Mouse (Mus musculus) midbrain, embryonic 10.5 days (tissue): ENCODE measurements around the gene Mrgprg. TPM values are rescaled to one million over a fixed set of nuclear protein-coding genes. Genes with fewer than 3 reads are reported as not detected.
A peak's percentile ranks its signal among the peaks of the same experiment; 100 is the strongest.

Experiments
- DNase-seq: peaks from one replicate; pipeline ENCODE4 v3.0.0-alpha.2; 2017; ENCODE audit warnings: low spot score
- H3K27ac ChIP-seq: fragments of 300-500 bp; sonication (generic); replicated peaks from 2 replicates; pipeline ENCODE4 v1.5.1; 2016; ENCODE audit warnings: mild to moderate bottlenecking
- H3K27me3 ChIP-seq: fragments of 300-500 bp; sonication (generic); 2 replicates; pipeline ENCODE4 v1.6.1; 2016; ENCODE audit warnings: low read depth, mild to moderate bottlenecking; ENCODE audit not compliant: poor library complexity, severe bottlenecking
- H3K36me3 ChIP-seq: fragments of 300-500 bp; sonication (generic); 2 replicates; pipeline ENCODE4 v1.6.1; 2016; ENCODE audit warnings: mild to moderate bottlenecking, moderate library complexity
- H3K4me1 ChIP-seq: fragments of 300-500 bp; sonication (generic); 2 replicates; pipeline ENCODE4 v1.6.1; 2016
- H3K4me3 ChIP-seq: fragments of 300-500 bp; sonication (generic); 2 replicates; pipeline ENCODE4 v1.5.1; 2016; ENCODE audit warnings: mild to moderate bottlenecking, moderate library complexity
- H3K9me3 ChIP-seq: fragments of 300-500 bp; sonication (generic); replicated peaks from 2 replicates; pipeline ENCODE4 v1.6.1; 2016; ENCODE audit warnings: mild to moderate bottlenecking
- WGBS: fragments of 180-500 bp; shearing (Covaris S2); methylation state at CpG from one replicate; pipeline ENCODE4 v1.1.7; 2016; 5-methylcytosine and 5-hydroxymethylcytosine counted together
- polyA plus RNA-seq: library from polyadenylated mRNA; unstranded; fragments of >200 nt; fragmentation: Nextera tagmentation; extraction: Ambion mirVana; gene quantifications from 2 replicates; pipeline ENCODE4 v1.2.1, GENCODE M21; 2016

Mrgprg gene
- polyA plus RNA-seq, 1 experiment from 2014 or later: not detected

GRCm38 (mm10) chr7:143769461-143769860 is 2.7 kb upstream of the Mrgprg start:
- WGBS: 51% methylated on average over 1 of the region's 1 CpGs
- no peak overlapping the region for H3K4me3 ChIP-seq
- no peaks in the 10 kb centered on the region for H3K9me3 ChIP-seq
- H3K36me3 ChIP-seq: no peaks in the 10 kb centered on the region
- DNase-seq: no peak
- H3K4me1 ChIP-seq: no peaks in the 10 kb centered on the region
- no peak overlapping the region for H3K27ac ChIP-seq
- H3K27me3 ChIP-seq: peaks cover 22% of the 10 kb centered on the region

DNA sequence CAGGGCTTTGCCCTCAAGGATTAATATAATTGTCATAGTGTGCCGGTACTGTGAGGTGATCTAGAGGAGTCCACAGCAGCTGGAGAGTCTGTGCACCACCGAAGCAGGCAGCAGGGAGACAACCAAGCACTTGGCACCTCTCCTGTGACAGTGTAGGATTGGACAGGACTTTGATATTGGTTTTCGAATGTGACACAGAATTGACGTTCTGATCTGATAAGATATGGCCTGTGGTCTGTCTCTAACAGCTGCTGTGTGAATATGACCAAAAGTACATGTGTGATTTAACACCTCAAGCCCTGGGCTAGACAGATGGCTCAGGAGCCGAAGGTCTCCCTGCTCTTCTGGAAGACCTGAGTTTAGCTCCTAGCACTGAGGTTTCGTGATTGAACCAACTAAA is 1.5 kb upstream of the Mrgprg start:
- Histone ChIP-seq H3K4me3 (no peak overlapping the region), H3K36me3 (no peaks in the 10 kb centered on the region), H3K27me3 (peaks cover 29% of the 10 kb centered on the region), H3K4me1 (no peaks in the 10 kb centered on the region), H3K9me3 (no peaks in the 10 kb centered on the region), H3K27ac (no peak overlapping the region)
- 86% methylated on average over 6 of the region's 6 CpGs for WGBS
- no peak for DNase-seq

GRCm38 (mm10) chr7:143764876-143765530 is 1.8 kb downstream of the Mrgprg start:
- DNase-seq: no peak
- 78% methylated on average over 19 of the region's 19 CpGs for WGBS

DNA sequence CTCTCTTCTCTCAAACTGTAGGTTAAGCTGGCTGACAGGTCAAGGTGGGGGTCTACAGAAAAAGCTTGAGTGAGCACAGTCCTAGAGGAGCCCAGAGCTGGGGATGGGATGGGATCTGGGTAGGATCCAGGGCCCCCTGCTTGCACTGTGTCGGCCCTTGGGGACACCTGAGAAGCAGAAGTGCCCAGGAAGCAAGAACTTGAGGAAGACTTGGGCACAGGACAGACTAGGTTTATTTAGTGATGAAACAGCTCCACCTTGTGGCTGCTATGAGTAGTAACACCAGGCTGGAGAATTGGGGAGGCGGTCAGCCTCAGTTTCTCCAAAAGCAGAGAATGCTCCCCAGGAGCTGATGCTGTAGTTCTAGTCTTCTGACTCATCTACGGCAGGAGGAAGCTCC is 3.0 kb downstream of the Mrgprg start:
- Histone ChIP-seq H3K36me3 (no peaks in the 10 kb centered on the region), H3K4me3 (no peak overlapping the region), H3K9me3 (no peaks in the 10 kb centered on the region), H3K27ac (no peak overlapping the region), H3K27me3 (peaks cover 47% of the 10 kb centered on the region), H3K4me1 (no peaks in the 10 kb centered on the region)
- 28% methylated on average over 3 of the region's 3 CpGs for WGBS
- DNase-seq: no peak

More at GRCm38 (mm10) chr7:143764876-143765530, 1.8 kb downstream of the Mrgprg start:
- Histone ChIP-seq H3K27ac (no peak overlapping the region), H3K36me3 (no peaks in the 10 kb centered on the region), H3K4me1 (no peaks in the 10 kb centered on the region), H3K9me3 (no peaks in the 10 kb centered on the region), H3K27me3 (peaks cover 39% of the 10 kb centered on the region), H3K4me3 (no peak overlapping the region)

DNA sequence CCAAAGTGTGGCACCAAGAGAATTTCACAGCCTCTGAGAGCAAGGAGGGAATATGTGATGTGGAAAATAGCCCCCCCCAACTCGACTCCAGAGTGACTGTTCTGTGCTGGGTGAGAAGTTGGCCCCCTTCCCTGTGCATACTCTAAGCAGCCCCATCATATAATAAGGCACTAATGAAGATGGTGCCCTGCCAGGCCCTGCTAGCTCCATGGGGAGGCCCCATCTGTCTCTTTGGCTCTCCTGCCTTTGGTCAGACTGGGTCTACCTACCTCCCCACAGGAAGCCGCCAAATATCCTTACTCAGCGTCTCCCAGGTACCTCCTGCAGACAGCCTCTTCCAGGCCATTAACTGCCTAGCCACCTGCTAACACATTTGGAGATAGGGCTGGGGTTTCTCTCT is 7.8 kb downstream of the Mrgprg start:
- WGBS: 66% methylated on average over 3 of the region's 3 CpGs
- Histone ChIP-seq H3K36me3 (no peaks in the 10 kb centered on the region), H3K27ac (no peak overlapping the region), H3K4me3 (no peak overlapping the region), H3K27me3 (peaks cover 67% of the 10 kb centered on the region), H3K9me3 (no peaks in the 10 kb centered on the region), H3K4me1 (peaks cover 15% of the 10 kb centered on the region)
- no peak for DNase-seq

GRCm38 (mm10) chr7:143757696-143758095 is 9.1 kb downstream of the Mrgprg start:
- no peak for DNase-seq
- no peaks in the 10 kb centered on the region for H3K9me3 ChIP-seq
- H3K4me1 ChIP-seq: peaks cover 15% of the 10 kb centered on the region
- no peak overlapping the region for H3K27ac ChIP-seq
- no peaks in the 10 kb centered on the region for H3K36me3 ChIP-seq
- H3K4me3 ChIP-seq: peak overlapping the region; percentile 55; the same call in 1 of the 2 replicates
- whole genome bisulfite sequencing: 73% methylated on average over 3 of the region's 3 CpGs
- peaks cover 67% of the 10 kb centered on the region for H3K27me3 ChIP-seq

- Histone ChIP-seq H3K27ac (peak overlapping the region; percentile 29), H3K9me3 (no peaks in the 10 kb centered on the region), H3K4me3 (peak overlapping the region; percentile 55), H3K27me3 (peaks cover 62% of the 10 kb centered on the region), H3K4me1 (peaks cover 15% of the 10 kb centered on the region), H3K36me3 (no peaks in the 10 kb centered on the region)
- peak; percentile 79 for DNase-seq
- WGBS: 1% methylated on average over 15 of the region's 15 CpGs
Observed at GRCm38 (mm10) chr7:143757027-143757390, 9.8 kb downstream of the Mrgprg start.

DNA sequence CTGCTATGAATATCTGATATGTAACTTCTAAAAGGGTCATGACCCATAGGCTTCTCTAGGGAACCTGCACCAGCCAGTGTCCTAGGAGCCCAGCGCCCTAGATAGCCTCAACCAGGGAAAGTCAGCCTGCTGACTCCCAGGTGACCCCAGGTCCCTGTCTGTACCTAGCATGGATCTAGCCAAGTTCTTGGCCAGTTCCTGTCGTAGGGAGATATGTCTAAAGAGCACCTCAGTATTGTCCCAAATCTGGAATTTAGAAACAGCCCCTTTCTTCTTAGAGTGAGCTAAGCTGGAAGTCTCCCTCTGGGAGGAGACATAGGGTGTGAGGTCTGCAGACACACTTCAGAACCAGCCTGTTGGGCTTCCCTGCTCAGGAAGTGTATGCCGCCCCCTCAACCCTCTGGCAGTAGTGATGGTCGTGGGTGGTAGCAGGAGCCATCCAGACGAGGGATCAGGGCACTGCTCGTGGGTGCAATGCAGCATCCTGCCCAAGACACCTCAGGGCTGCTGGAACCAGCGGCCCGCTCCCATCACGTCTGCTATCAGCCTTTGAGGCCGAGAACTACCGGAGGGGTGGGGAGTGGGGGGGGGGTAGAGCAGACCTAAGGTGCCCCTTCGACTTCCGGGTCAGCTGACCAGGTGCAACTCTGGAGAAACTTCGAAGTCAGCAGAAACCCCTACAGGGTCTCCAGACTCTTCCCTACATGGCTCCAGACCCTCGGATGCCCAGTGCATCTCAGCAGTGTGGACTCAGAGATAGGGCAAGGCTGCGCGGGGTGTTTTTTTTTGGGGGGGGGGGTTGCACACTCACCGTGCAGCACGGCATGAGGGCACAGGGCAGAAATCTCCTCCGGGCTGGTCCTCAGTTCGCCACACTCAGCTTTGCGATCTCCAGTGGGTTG is 10.4 kb downstream of the Mrgprg start, which contains the start of gene Osbpl5:
Gene Osbpl5, minus strand, starts transcription at position 861 of the 902 bp plus-strand sequence.
- no peaks in the 10 kb centered on the region for H3K36me3 ChIP-seq
- H3K4me3 ChIP-seq: peak within 1 kb of the TSS; percentile 55
- no peaks in the 10 kb centered on the region for H3K9me3 ChIP-seq
- DNase-seq: peak; percentile 25
- 28% methylated on average over 22 of the region's 22 CpGs for WGBS
- H3K27ac ChIP-seq: peak within 1 kb of the TSS; percentile 29
- peaks cover 62% of the 10 kb centered on the region for H3K27me3 ChIP-seq
- H3K4me1 ChIP-seq: peaks cover 15% of the 10 kb centered on the region

DNA sequence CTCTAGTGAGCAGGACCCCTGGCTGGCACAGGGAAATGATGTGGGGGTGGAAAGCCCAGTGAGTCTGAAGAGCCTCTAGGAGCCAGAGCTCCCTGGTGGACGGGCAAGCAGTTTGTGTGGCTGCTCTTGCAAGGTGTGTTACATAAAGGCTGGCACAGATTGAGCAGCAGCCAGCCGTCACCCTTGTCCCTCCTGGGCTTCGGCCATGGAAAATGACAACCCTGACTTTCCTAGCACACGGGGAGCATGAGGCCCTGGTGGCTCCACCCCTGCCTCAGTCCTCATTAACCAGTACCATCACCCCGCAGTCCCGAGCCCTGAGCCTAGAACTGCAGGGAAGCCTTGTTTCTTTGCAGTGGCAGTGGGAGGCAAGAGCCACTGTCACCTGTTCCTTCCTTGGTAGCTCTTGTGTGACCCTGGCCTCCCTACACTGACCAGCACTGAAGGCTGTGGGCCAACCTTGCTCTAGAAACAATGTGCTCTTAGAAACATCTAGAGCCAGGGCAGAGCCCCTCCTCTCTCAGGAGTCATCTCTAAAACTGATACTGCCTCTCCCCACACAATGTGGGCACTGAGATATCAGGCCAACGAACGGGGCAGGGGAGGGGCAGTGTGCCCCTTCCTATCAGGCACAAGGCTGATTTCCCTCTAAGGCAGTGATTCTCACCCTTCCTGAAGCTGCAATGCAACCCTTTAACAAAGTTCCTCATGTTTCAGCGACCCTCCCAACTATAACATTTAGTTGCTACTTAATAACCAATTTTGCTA is 11.3 kb downstream of the Mrgprg start:
- peaks cover 15% of the 10 kb centered on the region for H3K4me1 ChIP-seq
- H3K9me3 ChIP-seq: no peaks in the 10 kb centered on the region
- no peak overlapping the region for H3K27ac ChIP-seq
- peaks cover 64% of the 10 kb centered on the region for H3K27me3 ChIP-seq
- no peaks in the 10 kb centered on the region for H3K36me3 ChIP-seq
- no peak for DNase-seq
- H3K4me3 ChIP-seq: no peak overlapping the region
- 70% methylated on average over 9 of the region's 9 CpGs for WGBS

- no peaks in the 10 kb centered on the region for H3K36me3 ChIP-seq
- 46% methylated on average over 5 of the region's 5 CpGs for WGBS
- peaks cover 68% of the 10 kb centered on the region for H3K27me3 ChIP-seq
- H3K4me1 ChIP-seq: peaks cover 16% of the 10 kb centered on the region
- H3K27ac ChIP-seq: no peak overlapping the region
- H3K4me3 ChIP-seq: no peak overlapping the region
- no peaks in the 10 kb centered on the region for H3K9me3 ChIP-seq
- peak; percentile 60 for DNase-seq
Observed at GRCm38 (mm10) chr7:143753990-143754715, 12.6 kb downstream of the Mrgprg start.

DNA sequence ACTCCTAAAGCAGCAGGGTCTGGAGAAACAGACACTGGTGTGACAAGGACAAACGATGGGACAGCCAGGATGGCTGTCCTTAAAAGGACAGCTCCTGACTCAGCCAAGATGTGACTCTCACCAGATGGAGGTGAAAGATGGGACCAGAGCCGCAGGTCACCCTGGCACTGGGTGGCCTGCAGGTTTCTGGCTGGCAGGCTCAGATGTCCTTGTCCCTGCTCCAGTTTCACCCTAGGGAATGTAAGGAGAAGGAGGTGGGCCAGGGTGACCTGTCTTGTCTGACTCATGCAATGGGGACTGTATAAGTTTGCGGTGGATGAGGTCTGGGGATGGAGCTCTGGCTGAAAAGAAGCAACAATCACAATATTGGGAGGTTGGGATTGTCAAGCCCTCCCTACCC is 14.2 kb downstream of the Mrgprg start:
- DNase-seq: no peak
- no peak overlapping the region for H3K27ac ChIP-seq
- peaks cover 53% of the 10 kb centered on the region for H3K27me3 ChIP-seq
- peaks cover 27% of the 10 kb centered on the region for H3K4me1 ChIP-seq
- H3K4me3 ChIP-seq: no peak overlapping the region
- WGBS: 80% methylated on average over 3 of the region's 3 CpGs
- H3K36me3 ChIP-seq: no peaks in the 10 kb centered on the region
- no peaks in the 10 kb centered on the region for H3K9me3 ChIP-seq

- peaks cover 47% of the 10 kb centered on the region for H3K27me3 ChIP-seq
Observed at GRCm38 (mm10) chr7:143752056-143752455, 14.7 kb downstream of the Mrgprg start.

More at GRCm38 (mm10) chr7:143752056-143752455, 14.7 kb downstream of the Mrgprg start:
- WGBS: 77% methylated on average over 4 of the region's 4 CpGs
- no peak for DNase-seq
- H3K9me3 ChIP-seq: no peaks in the 10 kb centered on the region
- no peak overlapping the region for H3K4me3 ChIP-seq
- peaks cover 21% of the 10 kb centered on the region for H3K4me1 ChIP-seq
- no peaks in the 10 kb centered on the region for H3K36me3 ChIP-seq
- H3K27ac ChIP-seq: no peak overlapping the region
